Mouse (Mus musculus) spleen, embryonic (tissue): ENCODE results near the gene Tacc3.

Experiments used
- CTCF ChIA-PET: fragments of 350-600 bp; sonication (Branson Sonifier 250); formaldehyde crosslinking; loops from one replicate; lab custom pipeline; 2022; lab: Charles Lee

Tacc3 gene

DNA sequence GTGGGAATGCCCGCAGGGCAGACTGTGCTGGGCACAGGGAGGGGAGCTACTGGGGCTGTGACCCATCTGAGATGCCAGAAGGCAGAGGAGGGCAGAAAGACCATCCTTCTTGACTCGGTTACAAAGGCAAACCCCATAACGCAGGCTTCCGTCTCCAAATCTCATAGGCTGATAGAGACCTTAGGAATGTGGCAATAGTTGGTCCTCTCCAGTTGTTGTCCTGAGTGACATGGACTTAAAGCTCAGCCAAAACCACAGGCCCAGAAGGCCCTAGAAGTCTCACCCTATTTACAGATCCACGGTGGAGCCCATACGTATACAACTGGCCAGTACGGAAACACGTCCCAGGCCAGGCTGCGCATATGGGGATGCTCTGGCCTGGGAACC is 36.5 kb downstream of the Tacc3 start:
- CTCF ChIA-PET, result no interaction called here

DNA sequence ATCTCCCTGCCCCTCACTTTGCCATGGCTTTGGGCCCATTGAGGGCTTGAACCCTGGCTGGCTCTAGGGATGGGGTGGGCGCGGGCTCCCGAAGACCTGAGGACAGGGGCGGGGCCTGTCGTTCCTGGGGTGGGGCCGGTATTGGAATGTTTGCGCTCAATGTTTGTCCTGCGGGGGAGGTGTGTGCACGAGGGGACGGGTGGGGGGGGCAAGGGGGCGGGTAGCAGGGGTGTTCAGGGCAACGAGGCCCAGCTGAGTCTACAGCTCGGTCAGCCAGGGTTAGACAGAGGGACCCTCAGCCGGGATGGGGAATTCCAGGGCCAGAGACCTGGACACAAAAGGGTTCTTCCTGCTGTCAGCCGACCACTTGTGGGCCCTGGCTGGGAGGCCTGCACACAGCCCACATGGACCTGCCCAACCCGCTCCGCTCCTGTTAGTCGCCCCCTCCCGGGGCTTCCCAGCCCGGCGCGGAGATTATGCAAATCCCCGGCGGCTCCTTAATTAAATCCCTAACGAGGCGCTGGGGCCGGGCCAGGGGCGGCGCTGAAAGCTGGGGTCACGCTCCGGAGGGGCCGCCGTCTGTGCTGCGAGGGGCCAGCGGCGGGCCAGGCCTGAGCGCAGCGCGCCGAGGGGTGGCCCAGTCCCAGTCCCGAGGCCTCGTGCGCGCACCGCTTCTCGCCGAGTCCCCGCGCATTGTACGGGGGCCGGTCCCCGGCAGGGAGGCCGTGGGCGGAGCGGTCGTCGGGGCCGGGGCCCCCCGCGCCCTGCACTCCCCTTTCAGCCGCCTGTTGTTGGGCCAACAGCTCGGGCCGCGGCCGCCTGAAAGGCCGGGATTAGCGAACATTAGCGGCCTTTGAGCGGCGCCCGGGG is 37.2 kb downstream of the Tacc3 start:
- CTCF ChIA-PET, result interaction anchor here (0.7 kb wide), 1 partner anchor 1660 kb away, joined by 3 read pairs; no protein-coding TSS in a partner anchor

DNA sequence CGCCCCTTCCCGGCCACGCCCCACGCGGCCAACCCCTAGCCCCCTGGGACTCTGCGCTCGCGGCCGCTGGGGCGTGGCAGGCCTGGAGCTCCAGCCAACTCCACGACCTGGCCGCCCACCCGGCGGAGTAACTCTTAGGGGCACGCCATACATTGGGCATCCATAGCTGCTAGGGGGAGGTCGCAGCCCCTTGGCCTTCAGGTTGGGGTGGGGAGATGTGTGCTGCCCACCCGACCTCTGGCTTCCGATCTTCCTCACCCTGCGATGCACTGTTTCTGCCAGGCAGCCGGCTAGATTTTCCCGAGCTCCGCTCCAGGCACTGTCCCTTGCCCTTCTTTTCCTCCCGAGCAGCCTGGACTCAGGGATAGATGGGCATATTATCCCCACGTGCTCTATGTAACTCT is 37.8 kb downstream of the Tacc3 start:
- CTCF ChIA-PET, result interaction anchor here (0.7 kb wide), 1 partner anchor 1660 kb away, joined by 3 read pairs; no protein-coding TSS in a partner anchor

DNA sequence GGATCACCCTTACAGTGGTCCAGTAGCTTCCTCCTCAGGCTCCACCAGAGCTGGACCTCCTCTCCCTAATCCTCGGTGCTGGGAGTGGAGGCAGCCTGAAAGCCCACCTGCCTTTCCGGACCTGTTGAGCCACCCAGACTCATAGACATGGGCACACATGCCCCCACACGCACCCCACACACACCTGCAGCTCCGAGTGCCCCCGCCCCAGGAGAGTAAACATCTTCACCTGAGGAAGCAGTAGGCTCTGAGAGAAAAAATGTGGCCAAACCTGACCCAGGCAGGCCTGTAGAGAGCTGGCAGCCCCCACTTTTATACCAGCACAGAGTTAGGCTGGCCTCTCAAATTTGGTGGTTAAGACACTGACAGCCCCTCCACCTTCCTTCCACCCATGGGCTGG is 38.5 kb downstream of the Tacc3 start:
- CTCF ChIA-PET, result no interaction called here

DNA sequence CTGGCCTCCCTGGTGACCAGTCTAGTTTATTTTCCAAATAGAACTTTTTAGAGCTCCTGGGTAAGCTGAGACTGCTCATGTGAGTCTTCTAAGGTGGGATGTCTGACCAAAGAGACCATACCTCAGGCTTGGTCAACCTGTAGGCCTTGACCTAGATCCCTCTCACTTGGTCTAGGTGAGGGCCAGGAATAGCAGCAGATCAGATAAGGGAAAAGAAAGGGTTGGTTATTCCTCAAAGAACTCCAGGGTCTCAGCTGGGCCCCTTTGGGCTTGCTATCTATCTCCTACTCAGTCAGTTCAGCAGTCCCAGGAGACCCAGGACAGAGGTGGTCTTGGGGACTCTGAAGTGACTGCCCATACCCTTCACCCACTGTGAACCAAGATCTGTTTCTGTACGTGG is 39.6 kb downstream of the Tacc3 start:
- CTCF ChIA-PET, result no interaction called here

DNA sequence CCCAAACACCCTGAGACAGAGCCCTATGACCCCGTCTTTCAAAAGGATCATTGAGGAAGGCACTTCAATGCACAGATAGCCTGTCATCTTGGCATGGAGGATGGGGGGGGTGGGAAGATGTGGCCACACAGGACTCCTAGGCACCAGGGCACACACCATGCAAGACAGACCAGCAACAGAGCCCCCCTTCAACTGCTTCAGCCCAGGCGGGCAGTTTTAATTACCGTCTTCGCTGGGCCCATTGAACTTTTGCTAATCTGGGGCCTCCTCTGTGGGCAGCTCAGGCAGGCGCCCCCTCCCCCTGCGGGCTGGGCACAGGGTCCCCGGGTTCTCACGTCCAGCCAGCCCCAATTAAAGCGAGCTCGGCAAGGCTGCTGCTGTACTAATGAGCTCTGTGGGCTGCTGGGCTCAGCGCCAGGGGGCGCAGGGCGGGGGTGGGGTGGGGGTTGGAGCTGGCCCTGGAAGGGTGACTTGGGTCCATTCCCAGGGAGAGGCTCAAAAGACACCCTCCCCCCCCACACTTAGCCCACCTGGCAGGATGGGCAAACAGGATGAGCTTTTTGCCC is 40.1 kb downstream of the Tacc3 start:
- CTCF ChIA-PET, result no interaction called here

DNA sequence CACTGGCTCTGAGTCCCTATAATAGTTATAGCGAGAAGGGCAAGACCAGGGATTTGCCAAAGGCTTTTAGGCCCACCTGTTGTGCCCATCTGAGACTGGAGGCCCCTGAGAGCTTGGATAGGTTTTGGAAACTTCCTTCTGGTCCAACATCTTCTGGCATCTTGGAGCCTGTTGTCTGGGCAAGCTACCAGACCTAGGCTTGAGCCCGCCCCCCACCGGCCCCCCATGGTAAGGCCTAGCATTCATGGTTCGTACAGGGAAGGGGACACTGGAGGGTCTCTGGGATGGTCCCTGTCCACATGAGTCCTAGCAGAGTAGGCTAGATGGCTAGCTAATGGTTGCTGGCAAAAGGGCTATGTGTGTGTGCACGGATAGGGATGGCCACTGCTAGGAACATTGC is 40.7 kb downstream of the Tacc3 start:
- CTCF ChIA-PET, result no interaction called here

DNA sequence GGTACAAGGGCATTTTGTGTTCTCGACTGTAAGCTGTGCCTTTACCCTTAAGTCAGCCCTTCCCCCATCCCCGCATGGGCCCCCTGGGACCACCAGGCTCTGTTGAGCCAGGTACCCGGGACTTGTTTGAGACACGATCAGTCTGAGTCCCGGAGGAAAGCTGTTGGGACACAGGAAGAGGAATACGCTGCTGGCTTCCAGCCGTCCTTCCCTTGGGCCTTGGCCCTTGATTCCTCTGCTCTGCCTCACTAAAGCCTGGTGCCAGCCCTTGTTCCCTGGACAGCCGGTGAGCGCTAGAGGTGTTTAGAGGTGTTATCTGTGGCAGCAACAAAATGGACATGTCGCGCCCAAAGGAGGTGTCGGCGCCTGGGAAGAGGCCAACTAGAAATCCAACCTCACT is 42.1 kb downstream of the Tacc3 start:
- CTCF ChIA-PET, result no interaction called here

DNA sequence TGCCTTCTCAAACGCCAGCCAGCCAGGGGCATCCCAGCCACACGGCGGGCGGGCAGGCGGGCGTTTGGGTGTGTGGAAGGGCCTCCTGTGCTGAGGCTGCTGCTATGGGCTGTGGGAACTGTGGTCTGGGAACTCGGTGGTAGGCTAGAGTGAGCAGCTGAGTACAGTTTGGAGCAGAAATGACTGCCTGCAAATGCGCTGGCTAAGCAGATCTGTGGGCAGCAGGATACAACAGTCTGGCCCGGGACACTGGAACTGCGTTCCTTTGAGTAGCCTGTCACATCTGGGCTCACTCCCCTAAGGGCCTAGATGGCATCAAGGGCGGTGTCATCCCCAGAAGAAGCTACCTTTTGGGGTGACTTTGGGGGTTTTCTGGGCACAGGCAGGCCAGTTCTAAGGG is 43.9 kb downstream of the Tacc3 start:
- CTCF ChIA-PET, result no interaction called here

DNA sequence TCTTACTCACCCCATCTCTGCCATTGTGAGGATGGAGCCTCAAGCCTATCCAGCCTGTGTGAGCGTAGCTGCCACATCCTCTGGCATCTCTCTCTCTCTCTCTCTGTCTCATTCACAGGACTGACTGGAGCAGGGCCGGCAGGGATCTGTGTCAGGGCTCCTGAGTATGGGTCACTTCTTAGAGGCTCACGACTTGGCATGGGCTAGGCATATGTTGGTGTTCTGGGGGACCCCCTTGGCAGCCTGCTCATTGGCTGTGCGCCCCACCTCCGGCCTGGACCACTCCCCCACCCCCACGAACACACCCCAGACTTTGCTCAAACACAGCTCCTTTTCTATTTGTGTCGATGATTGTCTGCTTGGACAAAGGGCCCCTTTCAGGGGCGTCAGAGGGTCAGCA is 46.1 kb downstream of the Tacc3 start:
- CTCF ChIA-PET, result no interaction called here

DNA sequence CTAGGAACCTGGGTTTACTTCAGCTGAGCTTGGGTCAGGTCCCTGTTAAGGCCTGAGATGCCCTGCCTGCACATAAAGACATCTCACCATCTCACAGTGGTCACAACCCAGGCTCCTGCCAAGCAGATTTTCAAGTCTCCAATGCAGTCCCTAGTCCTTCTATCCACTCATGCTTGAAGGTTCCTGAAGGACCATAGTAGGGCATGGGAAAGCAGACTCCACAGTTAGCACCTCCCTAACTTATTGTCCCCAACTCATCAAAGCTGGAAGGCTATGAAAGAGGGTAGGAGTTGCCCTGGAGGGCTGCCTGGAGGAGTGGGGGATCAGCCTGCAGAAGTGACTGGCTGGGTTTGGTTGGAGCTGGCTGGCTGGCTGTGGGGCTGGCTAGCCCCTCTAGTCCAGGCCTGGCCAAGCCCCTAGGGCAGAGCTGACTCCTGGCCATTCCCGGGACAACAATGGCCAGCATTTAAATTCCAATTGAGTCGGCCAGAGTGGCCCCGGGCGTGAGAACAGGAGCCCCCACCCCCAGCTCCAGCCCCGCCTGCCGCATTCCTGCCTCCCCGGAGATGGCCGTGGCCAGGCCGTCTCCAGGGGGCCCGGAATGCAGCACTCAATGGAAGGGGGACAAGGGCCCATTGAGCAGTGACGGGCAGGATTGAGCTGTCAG is 47.1 kb downstream of the Tacc3 start:
- CTCF ChIA-PET, result interaction anchor here (0.7 kb wide), 1 partner anchor 9 kb away, joined by 15 read pairs; no protein-coding TSS in a partner anchor

DNA sequence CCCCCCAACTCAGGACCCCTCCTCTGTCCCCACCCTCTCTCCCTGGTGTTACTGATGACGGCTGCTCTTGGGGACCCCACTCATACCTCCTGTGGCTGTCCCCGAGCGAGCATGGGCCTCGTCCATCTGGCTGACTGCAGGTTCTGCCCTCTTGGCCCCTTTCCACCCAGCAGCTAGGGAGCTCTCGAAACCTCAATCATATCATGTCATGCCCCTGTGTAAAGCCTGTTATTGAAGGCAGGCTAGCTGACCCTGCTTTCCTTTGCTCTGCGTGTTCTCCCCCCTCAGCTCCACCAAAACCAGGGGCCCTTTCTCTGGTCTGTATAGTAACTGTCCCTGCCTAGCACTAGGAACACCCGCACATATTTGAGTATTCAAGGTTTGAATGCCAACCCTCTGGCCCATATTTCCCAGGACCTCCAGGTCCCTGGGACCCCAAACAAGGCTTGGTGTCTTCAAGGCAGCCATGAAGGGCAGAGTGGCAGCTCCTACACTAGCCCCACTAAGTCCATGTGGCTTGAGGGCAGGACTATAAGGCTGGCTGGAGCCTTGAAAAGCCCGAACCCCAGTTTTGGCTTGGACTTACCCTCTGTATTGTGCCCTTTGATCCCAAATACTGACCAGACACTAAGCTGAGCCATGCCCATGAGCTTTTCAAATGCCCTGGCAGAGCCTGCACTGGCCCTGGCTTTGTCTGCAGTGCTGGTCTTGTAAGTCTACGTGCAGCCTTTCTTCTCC is 47.9 kb downstream of the Tacc3 start:
- CTCF ChIA-PET, result no interaction called here

DNA sequence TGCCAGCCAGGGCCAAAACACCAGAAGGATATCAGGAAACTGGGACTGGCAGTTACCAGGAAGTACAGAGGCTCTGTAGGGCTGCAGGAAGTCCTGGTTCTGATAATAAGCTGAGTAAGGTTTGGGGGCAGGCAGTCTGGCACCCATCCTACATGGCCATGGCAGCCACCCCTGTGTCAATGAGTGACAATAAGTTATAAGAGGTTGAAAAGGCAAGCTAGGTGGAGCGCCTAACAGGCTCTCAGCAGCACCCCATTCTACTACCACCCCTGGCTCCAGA is 48.4 kb downstream of the Tacc3 start:
- CTCF ChIA-PET, result no interaction called here

DNA sequence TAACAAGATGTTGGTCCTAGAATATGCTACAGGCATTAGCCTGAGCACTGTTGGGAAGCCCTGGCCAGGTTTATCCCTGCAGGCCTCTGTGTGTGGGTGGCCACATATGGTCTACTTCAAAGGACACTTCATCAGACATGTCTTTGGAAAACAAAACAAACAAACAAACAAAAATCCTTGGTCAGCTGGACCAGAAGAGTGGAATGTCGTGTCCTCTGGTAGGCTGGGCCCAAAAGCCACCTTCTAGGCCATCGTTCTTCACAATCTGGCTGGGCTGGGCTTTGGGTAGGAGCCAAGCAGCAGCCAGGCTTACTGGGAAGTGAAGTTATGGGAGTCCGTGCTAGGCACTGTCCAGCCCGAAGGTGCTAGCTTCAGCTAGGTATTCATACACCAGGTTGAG is 49.2 kb downstream of the Tacc3 start:
- CTCF ChIA-PET, result interaction anchor here (1.2 kb wide), 1 partner anchor 14 kb away, joined by 3 read pairs; no protein-coding TSS in a partner anchor

DNA sequence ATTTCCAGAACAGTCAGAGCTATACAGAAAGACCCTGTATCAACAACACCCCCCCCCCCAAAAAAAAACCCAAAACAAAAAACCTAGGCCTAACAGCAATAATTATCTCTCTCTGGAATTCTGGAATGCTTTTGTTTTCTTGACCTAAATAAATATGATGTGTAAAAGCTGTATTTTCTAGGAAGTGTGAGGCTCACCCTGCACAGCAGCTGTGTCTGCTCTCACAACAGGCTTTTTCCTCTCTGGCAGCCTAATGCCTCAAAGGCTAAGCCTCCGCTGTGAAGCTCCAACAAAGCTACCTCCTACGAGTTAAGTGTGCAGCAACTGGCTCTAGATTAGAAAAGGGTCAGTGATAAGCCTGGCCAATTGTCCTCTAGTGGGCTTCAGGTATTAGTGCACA is 51.1 kb downstream of the Tacc3 start:
- CTCF ChIA-PET, result no interaction called here

DNA sequence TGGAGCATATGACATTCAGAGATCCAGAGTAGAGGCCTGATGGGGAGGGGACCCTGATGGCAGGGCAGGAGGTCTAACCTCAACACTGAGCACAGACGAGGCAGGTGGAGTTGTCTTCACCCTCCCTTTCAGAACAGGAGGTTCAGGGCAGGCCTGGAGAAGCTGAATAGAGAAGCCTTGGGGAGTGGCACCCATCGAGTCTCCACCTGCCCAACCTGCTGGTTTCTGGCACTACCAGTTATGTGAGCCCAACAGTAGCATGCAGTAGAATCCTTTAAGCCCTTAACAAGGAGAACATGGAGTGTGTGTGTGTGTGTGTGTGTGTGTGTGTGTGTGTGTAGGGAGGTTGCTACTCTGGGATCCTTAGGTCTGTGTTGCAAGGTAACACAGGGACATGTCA is 54.6 kb downstream of the Tacc3 start:
- CTCF ChIA-PET, result interaction anchor here (0.5 kb wide), 1 partner anchor 58 kb away, joined by 5 read pairs; no protein-coding TSS in a partner anchor

DNA sequence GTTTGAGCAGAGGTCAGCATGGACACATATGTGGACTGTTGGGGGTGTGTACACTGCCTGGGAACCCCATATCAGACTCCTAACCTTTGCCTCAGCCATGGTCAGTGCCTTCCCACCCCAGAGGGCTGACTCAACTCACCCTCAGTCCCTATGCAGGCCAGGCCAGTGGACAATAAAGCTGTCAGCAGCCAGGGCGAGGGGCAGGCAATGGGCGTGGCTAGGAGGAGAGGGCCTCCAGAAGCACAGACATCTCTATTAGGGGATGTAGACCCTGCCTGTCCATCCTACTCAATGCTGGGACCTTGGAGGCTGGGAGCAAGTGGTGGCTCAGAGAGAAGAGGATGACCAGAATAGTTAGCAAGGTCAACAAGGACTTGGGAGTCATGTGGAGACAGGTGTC is 57.3 kb downstream of the Tacc3 start:
- CTCF ChIA-PET, result no interaction called here

DNA sequence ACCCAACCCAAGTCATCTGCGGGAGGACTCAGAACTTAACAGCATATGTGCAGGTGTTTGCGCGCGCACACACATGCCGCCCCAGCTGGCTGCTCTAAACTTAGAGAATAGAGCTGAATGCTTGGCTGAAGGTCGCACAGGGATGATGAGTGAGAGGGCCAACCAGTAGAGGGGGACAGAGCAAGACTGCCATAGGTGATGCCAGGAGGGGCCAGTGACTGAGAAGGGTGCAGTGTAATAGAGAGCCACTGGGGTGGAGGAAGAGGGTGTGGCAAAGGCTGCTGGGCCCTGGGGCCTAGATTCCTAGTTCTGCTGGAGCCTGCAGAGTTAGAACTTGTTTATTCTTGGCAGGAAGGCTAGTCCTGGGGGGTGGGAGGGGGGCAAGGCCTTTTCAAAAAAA is 58.5 kb downstream of the Tacc3 start:
- CTCF ChIA-PET, result no interaction called here

DNA sequence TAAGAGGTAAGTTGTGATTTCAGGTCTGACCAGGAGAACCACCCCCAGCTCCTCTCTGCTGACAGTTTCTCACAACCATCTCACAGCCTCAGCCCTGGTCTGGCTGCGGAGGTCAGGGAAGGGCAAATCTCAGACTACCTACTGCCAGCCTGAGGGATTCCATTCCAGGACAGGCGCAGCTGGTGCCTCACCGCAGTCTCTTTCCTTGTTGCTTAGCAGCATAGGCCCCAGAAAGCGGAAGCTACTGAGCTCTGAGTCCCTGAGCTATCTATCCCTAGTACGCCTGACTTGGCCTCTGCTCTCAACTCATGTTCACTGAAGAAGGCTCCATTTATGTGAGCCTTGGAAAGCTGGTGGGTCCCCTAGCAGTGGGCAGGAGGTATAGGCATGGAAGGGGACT is 60.5 kb downstream of the Tacc3 start:
- CTCF ChIA-PET, result interaction anchor here (0.6 kb wide), 1 partner anchor 109 kb away, joined by 12 read pairs; no protein-coding TSS in a partner anchor

DNA sequence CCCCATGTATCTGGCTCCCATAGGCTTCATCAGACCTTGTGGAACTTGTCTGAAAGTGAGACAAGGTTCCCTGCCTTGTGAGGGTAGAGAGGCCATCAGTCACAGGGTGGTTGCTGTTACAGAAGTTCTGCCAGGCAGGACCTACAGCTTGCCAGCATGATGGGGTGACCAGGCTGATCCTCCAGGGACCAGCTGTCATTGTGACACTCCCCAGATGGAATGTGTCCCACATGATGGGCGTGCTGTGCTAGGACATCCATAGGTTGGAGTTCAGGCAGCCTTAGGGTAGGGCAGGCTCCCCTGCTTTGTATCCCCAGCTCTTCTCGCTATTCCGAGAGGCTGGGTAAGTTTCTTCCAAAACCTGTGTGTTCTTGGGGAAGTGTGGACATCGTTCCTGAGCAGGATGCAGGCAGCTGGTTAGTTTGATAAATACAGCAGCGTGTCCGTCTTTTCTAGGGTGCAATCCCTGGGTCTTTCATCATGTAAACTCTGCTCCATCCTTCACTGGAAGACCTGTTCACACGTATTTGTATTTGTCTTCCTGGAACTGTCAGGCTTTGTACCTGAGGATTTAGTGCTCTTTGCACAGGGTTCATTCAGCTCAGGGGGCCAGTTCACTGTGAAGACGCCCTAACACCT is 63.0 kb downstream of the Tacc3 start:
- CTCF ChIA-PET, result no interaction called here

DNA sequence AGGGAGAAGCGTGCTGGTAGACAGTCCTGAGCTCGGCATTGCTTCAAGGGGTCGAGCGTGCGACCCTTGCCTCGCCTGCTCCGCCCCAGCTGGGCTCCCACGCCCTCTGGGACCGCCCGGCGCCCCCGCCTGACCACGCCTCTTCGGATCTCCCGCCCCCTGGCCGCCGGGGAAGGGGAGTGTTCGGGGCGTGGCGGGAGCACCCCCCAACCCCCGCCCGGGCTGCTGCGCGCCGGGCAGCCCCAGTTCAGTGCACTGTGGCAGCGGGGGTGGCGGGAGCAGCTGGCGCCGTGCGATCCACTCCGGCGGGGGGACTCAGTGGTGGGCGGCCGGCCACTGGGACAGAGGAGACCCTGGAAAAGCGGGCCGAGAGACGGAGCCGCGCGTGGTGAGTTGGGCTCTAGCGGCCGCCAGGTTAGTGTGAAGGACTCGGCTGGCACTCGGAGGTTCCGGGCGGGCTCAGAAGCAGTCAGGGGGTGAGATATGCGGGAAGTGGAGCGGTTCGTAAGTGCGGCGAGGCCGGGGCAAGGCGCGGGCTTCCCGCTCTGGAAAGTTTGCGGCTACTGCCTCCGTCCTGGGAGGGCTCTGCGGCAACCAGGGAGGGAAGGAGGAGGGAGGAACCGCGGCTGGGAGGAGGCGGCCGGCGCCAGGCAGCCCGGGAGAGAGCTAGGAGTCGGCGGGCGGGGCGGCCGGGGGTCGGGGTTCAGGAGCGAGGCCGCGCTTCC is 63.8 kb downstream of the Tacc3 start, which contains the start of gene Fgfr3:
Fgfr3 (plus strand) TSS at position 134 of the 725 bp plus-strand sequence.
- CTCF ChIA-PET, result interaction anchor here (0.5 kb wide), 1 partner anchor 12 kb away, joined by 3 read pairs; no protein-coding TSS in a partner anchor
